14 mouse cellular contexts compared by ENCODE assay signal in genomic region chr15:74455921-74456674, GRCm38 (mm10).
A peak's percentile ranks its signal among the peaks of the same experiment; 100 is the strongest.
DNase-seq lines count a peak whose midpoint lies in the region; ATAC-seq lines count a peak whose summit lies in the region.
"Had no signal": no experiment of that assay in that cellular context is flagged by ENCODE, and none has a peak within 500 bp of the region (broad histone marks: within the 10 kb centered on the region; RNA-seq: fewer than 3 reads in every experiment).

No protein-coding gene starts in this region.

- no peaks in the 10 kb centered on the region for H3K9me3 ChIP-seq in lung, embryonic 15.5 days
- H3K9me3 ChIP-seq in embryonic facial prominence, embryonic 12.5 days, result no peaks in the 10 kb centered on the region
- H3K9me3 ChIP-seq in kidney, embryonic 16.5 days (ENCODE audit: low read length), result no peaks in the 10 kb centered on the region
- H3K9me3 ChIP-seq: forebrain, embryonic 12.5 days; liver, embryonic 13.5 days; midbrain, embryonic 12.5 days had no signal

- no peak overlapping the region for H3K9ac ChIP-seq in lung, embryonic 15.5 days
- no peak overlapping the region for H3K9ac ChIP-seq in embryonic facial prominence, embryonic 12.5 days
- H3K9ac ChIP-seq in kidney, embryonic 16.5 days (replicated peaks; ENCODE audit: low read length), result no peak overlapping the region
- H3K9ac ChIP-seq: forebrain, embryonic 12.5 days; liver, embryonic 13.5 days; midbrain, embryonic 12.5 days had no signal

- no peak overlapping the region for H3K27ac ChIP-seq in lung, embryonic 15.5 days
- H3K27ac ChIP-seq in embryonic facial prominence, embryonic 12.5 days, result no peak overlapping the region
- H3K27ac ChIP-seq in kidney, embryonic 16.5 days (ENCODE audit: low read length), result no peak overlapping the region
- H3K27ac ChIP-seq: forebrain, embryonic 12.5 days; liver, embryonic 13.5 days; midbrain, embryonic 12.5 days had no signal

- no peak overlapping the region for H3K4me3 ChIP-seq in lung, embryonic 15.5 days
- H3K4me3 ChIP-seq in embryonic facial prominence, embryonic 12.5 days, result no peak overlapping the region
- no peak overlapping the region for H3K4me3 ChIP-seq in kidney, embryonic 16.5 days (ENCODE audit: low read length)
- H3K4me3 ChIP-seq: forebrain, embryonic 12.5 days; liver, embryonic 13.5 days; midbrain, embryonic 12.5 days had no signal

- no peak for DNase-seq in lung, postnatal 14 days
- peak; percentile 47 for DNase-seq in heart, adult 8-10 months (ENCODE audit: low spot score)
- peak; percentile 71 for DNase-seq in mesoderm, embryonic 11.5 days (ENCODE audit: low read depth, low spot score)
- no peak for DNase-seq in B cell, adult 2 months
- DNase-seq: adrenal gland, adult 8-10 months; cerebellum, adult 9-10 months; liver, embryonic 13.5 days had no signal

- peaks cover 6% of the 10 kb centered on the region; the same call in 1 of the 2 replicates for H3K4me1 ChIP-seq in lung, embryonic 15.5 days
- peaks cover 18% of the 10 kb centered on the region for H3K4me1 ChIP-seq in embryonic facial prominence, embryonic 12.5 days
- no peaks in the 10 kb centered on the region for H3K4me1 ChIP-seq in kidney, embryonic 16.5 days (ENCODE audit: insufficient read depth, low read length)
- H3K4me1 ChIP-seq: liver, embryonic 13.5 days had no signal

- H3K36me3 ChIP-seq in lung, embryonic 15.5 days, result no peaks in the 10 kb centered on the region
- H3K36me3 ChIP-seq in embryonic facial prominence, embryonic 12.5 days, result no peaks in the 10 kb centered on the region
- H3K36me3 ChIP-seq in kidney, embryonic 16.5 days (ENCODE audit: insufficient read depth, low read length), result no peaks in the 10 kb centered on the region
- H3K36me3 ChIP-seq: forebrain, embryonic 12.5 days; G1E; liver, embryonic 13.5 days; midbrain, embryonic 12.5 days had no signal

- H3K4me2 ChIP-seq in lung, embryonic 15.5 days, result no peak overlapping the region
- no peak overlapping the region for H3K4me2 ChIP-seq in embryonic facial prominence, embryonic 12.5 days (replicated peaks)
- no peak overlapping the region for H3K4me2 ChIP-seq in kidney, embryonic 16.5 days (replicated peaks; ENCODE audit: low read depth, low read length)
- H3K4me2 ChIP-seq: forebrain, embryonic 12.5 days; liver, embryonic 13.5 days; midbrain, embryonic 12.5 days had no signal

- 42% methylated on average over 11 of the region's 11 CpGs for WGBS in lung, embryonic 15.5 days
- WGBS in embryonic facial prominence, embryonic 12.5 days, result 43% methylated on average over 11 of the region's 11 CpGs
- WGBS in kidney, embryonic 16.5 days, result 57% methylated on average over 11 of the region's 11 CpGs

- no peaks in the 10 kb centered on the region for H3K27me3 ChIP-seq in lung, embryonic 15.5 days
- H3K27me3 ChIP-seq in embryonic facial prominence, embryonic 12.5 days, result no peaks in the 10 kb centered on the region
- H3K27me3 ChIP-seq in kidney, embryonic 16.5 days (ENCODE audit: insufficient read depth, low read length), result no peaks in the 10 kb centered on the region
- H3K27me3 ChIP-seq: forebrain, embryonic 12.5 days; liver, embryonic 13.5 days had no signal

- ATAC-seq in lung, embryonic 15.5 days (ENCODE audit: borderline replicate concordance, extremely low read depth, low FRiP score, low TSS enrichment), result 0 out of 2 replicates have a peak, but pooled peaks have one; percentile 24
- peak; percentile 22; the same call in 1 of the 2 replicates for ATAC-seq in embryonic facial prominence, embryonic 12.5 days (ENCODE audit: insufficient number of reproducible peaks, insufficient read depth, low FRiP score, low TSS enrichment)
- no peak for ATAC-seq in granulocyte monocyte progenitor cell, adult 5-6 weeks (replicated peaks; ENCODE audit: poor library complexity, severe bottlenecking)
- no peak for ATAC-seq in kidney, embryonic 16.5 days (ENCODE audit: low FRiP score, low TSS enrichment)

Comparison
In these comparisons a context has a peak if more than half of its experiments do, and no peak if none do; other contexts are left out.
1. ATAC-seq: peak in lung, embryonic 15.5 days (single experiment) and embryonic facial prominence, embryonic 12.5 days (single experiment); none in granulocyte monocyte progenitor cell, adult 5-6 weeks (single experiment) and kidney, embryonic 16.5 days (single experiment).
2. DNase-seq: peak in heart, adult 8-10 months (single experiment) and mesoderm, embryonic 11.5 days (single experiment); none in lung, postnatal 14 days (single experiment) and B cell, adult 2 months (0 of 2).